Mouse (Mus musculus): ENCODE data around the gene Zkscan2. TPM values are rescaled to one million over a fixed set of nuclear protein-coding genes. Genes with fewer than 3 reads are reported as not detected.

The Zkscan2 gene
- total RNA-seq (2023): not detected

GRCm38 (mm10) chr7:123500239-123501219, at the start of gene Zkscan2:
Gene Zkscan2 (minus strand): TSS chr7:123500449.

GRCm38 (mm10) chr7:123462070-123462501, 38.2 kb downstream of the Zkscan2 start, which contains the start of gene Aqp8:
Gene Aqp8 (plus strand): TSS chr7:123462291.

Other genes starting within 250 kb of the Zkscan2 start
- gene Lcmt1, start 130.7 kb downstream of the Zkscan2 start, total RNA-seq (2023): 10 to 100 TPM; 18.0 to 18.7 TPM
- 100 to 1,000 TPM in 1 of 2 experiments, 10 to 100 TPM in 1; 75.7 to 110 TPM for gene Arhgap17, start 130.5 kb downstream of the Zkscan2 start, total RNA-seq (2023)
- not detected for gene Aqp8, start 38.2 kb downstream of the Zkscan2 start, total RNA-seq (2023)